Mouse (Mus musculus) adrenal gland, postnatal 4 days (tissue): Measurements from ENCODE around the gene Klhdc7a. TPM values are rescaled to one million over a fixed set of nuclear protein-coding genes. Genes with fewer than 3 reads are reported as not detected.
"Not testable (repeated sequence)": the region's sequence is repeated elsewhere in the genome, so short reads cannot be mapped to it uniquely, and the experiment has no call there.

Experiments
- DNase-seq, 2 experiments: peaks; one replicate each; pipeline ENCODE4 v3.0.0; 2021 to 2022; ENCODE audit warnings: low spot score in 2 of 2, mixed read lengths in 2 of 2
- long read RNA-seq, 2 experiments: library from polyadenylated mRNA; stranded (forward); transcript quantifications; one replicate each; pipeline ENCODE4 v2.0.0; 2021
- total RNA-seq, 2 experiments: library from RNA; stranded (reverse); gene quantifications; 2 replicates each; pipeline ENCODE4 v1.2.3; 2021

Gene Klhdc7a
- 1 to 10 TPM; 6.3 to 7.3 TPM for total RNA-seq
- long read RNA-seq, experiment 1, full-length matches to known transcripts = 2 of 2 reads
- long read RNA-seq, experiment 1, partial matches to known transcripts = 0 of 2 reads
- long read RNA-seq, experiment 1, other reads (novel, unspliced or antisense) = 0 of 2 reads
- long read RNA-seq, experiment 2, full-length matches to known transcripts = 1 of 2 reads
- long read RNA-seq, experiment 2, partial matches to known transcripts = 0 of 2 reads
- long read RNA-seq, experiment 2, other reads (novel, unspliced or antisense) = 1 of 2 reads

DNA sequence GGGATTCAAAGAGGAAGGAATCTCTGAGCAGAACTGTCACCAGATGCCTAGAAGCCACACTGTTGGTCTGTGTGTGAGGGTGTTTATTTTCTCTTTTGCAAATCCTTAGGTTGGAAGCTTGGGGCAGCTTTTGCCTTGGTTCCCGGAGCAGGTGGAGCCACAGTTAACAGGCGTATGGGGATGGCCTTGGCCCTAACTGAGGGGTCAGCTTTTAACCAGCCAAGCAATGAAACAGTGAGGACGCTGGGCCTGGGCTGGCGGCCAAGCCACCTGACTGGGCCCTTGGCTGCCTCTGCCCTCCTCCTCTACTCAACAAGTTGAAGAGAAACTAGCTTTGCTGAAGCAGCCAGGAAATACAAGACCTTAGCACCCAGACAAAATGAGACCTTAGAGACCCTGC is at the start of gene Klhdc7a:
TSS of gene Klhdc7a (minus strand) at position 105 of the 400 bp plus-strand sequence.
- peak in 1 of 2 experiments; percentile 60 for DNase-seq

GRCm38 (mm10) chr4:140015916-140016315 is 48.1 kb upstream of the Klhdc7a start:
- no peak for DNase-seq

GRCm38 (mm10) chr4:140010728-140011470 is 43.1 kb upstream of the Klhdc7a start:
- DNase-seq = no peak

DNA sequence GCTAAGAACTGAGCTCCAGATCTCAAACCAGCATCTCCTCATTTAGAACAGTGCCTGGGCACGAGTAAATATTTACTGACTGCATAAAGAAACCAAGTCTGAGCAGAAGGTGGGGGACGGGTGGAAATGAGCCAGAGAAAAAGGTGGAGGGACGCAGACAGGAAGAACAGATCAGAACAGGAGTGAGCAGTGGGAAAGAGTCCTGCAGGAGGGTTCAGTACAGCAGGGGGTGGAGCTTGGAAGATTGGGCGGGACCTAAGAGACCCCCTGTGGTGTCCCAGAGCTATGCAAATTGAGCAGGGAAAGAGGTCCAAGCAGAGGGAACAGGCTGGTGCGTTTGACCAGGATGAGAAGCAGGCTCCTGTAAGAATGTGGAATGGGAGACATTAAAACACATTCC is 37.1 kb upstream of the Klhdc7a start:
- no peak for DNase-seq

DNA sequence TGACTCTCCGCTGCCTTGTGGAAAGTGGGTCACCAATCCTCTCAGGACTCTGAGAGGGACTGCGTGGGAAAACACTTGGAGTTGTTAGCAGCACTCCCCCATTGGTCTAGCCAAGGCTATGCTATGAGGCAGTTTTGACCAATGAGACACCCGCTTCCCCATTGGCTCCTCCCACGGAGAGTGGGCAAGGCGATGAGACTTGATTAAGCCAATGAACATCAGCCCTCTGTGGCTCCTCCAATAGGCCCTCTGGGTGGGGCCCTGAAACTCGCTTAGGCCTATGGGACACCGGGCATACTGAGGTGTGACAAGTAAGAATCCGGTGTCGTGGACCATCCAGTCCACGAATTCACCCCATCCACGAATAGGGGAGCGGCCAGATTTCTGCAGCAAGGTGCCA is 36.3 kb upstream of the Klhdc7a start:
- no peak for DNase-seq

DNA sequence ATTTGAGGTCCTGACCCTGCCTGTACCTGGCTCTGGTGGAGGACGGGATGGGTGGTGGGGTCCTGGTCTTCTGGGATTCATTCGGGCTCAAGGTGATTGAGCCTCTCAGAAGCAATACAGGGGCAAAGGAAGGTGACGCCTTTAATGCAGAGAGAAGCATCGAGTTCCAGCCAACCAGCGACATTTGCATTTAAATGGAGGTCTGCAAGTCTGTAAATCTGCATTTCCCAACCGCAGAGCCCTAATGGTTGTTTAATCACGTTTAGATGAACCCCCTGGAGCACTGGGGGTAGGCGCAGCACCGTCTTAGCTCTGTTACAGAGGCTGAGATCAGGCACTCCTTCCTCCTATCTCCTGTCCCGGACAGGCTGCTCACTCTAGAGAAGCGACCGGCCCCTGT is 34.2 kb upstream of the Klhdc7a start:
- no peak for DNase-seq

DNA sequence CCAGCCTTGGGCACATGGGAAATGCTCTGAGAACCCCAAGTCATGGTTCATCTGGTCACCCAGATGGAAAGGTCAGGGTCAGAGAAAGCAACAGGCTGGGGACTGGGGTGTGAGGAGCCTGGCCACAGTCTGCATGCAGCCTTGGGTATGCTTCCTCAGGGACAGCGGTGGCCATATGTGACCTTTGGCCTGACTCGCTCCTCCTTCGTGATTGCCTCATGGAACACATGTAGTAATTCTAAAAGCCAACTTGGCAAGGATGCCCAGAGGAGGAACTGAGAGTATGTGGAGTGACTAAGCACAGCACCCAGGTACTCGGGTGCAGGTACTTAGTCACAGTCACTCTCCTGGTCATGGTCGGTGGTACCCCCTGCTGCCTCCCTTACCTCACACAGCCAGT is 33.1 kb upstream of the Klhdc7a start:
- DNase-seq = no peak

- no peak for DNase-seq
Measured at GRCm38 (mm10) chr4:139999033-139999432, 31.2 kb upstream of the Klhdc7a start.

- no peak for DNase-seq
Measured at GRCm38 (mm10) chr4:139995659-139996058, 27.8 kb upstream of the Klhdc7a start.

- DNase-seq = no peak
Measured at GRCm38 (mm10) chr4:139993111-139993755, 25.4 kb upstream of the Klhdc7a start.

DNA sequence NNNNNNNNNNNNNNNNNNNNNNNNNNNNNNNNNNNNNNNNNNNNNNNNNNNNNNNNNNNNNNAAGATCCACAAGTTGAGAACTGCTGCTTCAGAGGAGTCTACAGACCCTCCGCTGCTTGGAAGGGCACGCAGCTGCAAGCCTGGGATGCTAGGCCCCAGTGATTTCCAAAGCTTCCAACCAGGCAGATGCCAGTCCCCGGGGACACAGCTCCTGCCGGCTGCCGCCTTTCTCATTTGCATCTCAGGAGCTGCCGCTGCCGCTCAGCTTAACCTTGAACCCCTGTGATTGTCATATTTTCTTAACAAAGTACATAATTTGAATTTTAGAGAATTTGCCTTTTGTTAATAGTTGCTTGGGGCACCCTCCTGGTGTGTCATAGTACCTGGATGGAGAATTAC is 19.1 kb upstream of the Klhdc7a start:
- no peak for DNase-seq

- DNase-seq = no peak
Measured at GRCm38 (mm10) chr4:139978716-139979115, 10.9 kb upstream of the Klhdc7a start.

- no peak for DNase-seq
Measured at GRCm38 (mm10) chr4:139977308-139977781, 9.5 kb upstream of the Klhdc7a start.

GRCm38 (mm10) chr4:139974506-139974905 is 6.7 kb upstream of the Klhdc7a start:
- no peak for DNase-seq

DNA sequence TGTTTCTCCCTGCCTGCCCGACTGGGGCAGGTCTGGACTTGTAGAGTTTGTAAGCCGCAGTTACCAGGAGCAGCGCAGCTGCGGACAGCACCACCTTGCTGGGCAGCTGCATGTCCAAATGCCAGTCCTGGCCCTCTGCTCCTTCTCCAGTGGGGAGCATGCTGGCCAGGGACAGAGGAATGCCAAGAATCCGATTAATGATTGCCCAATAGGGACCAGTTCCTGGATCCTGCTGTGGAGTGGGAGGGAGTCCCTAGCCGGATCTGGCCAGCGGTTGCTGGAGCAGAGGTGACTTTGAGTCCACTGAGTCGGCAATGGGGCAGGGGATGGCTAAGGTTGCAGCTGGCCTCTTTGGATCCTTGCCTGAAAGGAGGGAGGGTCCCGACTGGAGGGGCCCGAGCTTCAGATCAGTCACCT is 343 bp downstream of the Klhdc7a start:
- DNase-seq = no peak

- DNase-seq = no peak
Measured at GRCm38 (mm10) chr4:139966981-139967380, 845 bp downstream of the Klhdc7a start.

GRCm38 (mm10) chr4:139965596-139966185 is 2.1 kb downstream of the Klhdc7a start:
- no peak for DNase-seq

GRCm38 (mm10) chr4:139964406-139964805 is 3.4 kb downstream of the Klhdc7a start:
- DNase-seq = no peak

DNA sequence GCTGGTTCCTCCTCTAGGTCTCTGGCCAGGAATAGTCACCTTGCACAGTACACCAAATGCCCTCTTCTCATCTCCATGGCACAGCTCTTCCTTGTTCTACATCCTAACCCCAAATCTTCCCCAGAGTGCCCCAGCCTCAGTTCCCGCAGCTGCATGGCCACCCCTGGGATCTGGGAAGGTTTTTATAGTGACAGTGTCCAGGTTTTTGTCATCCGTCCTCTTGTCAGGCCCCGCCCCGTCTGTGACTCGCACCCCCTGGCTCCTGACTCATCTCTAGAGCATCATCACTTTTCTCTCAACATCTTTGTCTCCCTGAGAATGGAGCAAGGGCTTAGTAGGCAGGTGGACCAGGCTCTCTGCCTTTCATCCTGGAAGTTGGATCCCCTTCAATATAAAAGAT is 3.9 kb downstream of the Klhdc7a start:
- no peak for DNase-seq

DNA sequence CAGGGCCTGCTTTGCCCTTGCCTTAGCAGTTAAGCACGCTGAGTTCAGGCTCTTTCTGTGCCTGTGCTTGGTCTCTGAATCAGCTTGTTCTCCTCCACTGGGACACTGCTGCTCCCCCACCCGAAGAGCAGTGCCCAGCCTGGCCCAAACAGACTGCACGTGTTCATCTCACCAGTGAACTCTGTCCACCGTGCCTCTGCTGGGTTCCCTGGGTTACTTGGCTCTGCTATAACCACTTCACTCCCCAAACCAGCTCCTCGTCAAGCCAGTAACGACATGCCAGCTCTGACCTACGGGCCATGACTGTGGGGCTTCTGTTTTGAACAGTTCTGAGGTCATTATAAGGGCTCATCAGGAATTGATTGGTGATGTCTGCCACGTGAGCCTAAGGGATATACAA is 4.8 kb downstream of the Klhdc7a start:
- no peak for DNase-seq

GRCm38 (mm10) chr4:139961816-139962215 is 6.0 kb downstream of the Klhdc7a start:
- no peak for DNase-seq

DNA sequence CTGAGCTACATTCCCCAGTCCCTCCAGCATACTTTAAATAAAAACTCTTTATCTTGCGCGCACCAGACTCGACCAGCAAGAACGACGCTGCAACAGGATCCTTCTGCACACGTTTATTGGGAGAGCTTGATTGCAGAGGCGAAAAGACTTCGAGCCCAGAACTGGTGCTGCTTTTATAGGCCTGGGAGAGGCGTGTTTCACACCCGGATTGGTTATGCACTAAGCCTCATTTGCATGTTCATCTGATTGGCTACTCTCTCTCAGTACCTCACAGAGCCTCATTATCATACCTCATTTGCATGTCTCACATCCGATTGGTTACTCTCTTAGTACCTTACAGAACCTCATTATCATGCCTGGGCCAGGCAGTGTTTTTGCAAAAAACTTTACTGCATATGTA is 6.5 kb downstream of the Klhdc7a start:
- not testable (repeated sequence) for DNase-seq
